Mouse (Mus musculus) neural tube, embryonic 11.5 days (tissue): Measurements from ENCODE around the gene Coq5. TPM values are rescaled to one million over a fixed set of nuclear protein-coding genes. Genes with fewer than 3 reads are reported as not detected.

Experiments used
- polyA plus RNA-seq: library from polyadenylated mRNA; unstranded; fragments of >200 nt; fragmentation: Nextera tagmentation; extraction: Ambion mirVana; gene quantifications from 2 replicates; pipeline ENCODE4 v1.2.1, GENCODE M21; 2014

The Coq5 gene
- polyA plus RNA-seq, 1 experiment from 2014 or later = 61.0 TPM

Other genes with a start within 250 kb of the Coq5 start
- gene Gm10401, start 181.4 kb upstream of the Coq5 start, polyA plus RNA-seq = 27.2 and 29.5 TPM in 2 replicates
- gene Acads, start 160.3 kb upstream of the Coq5 start, polyA plus RNA-seq = 27.7 and 31.3 TPM in 2 replicates
- gene Unc119b, start 144.7 kb upstream of the Coq5 start, polyA plus RNA-seq = 67.7 and 73.4 TPM in 2 replicates
- 50.1 and 56.9 TPM in 2 replicates for gene Mlec, start 121.5 kb upstream of the Coq5 start, polyA plus RNA-seq
- gene Cabp1, start 85.3 kb upstream of the Coq5 start, polyA plus RNA-seq = 11.4 and 12.3 TPM in 2 replicates
- 121 and 122 TPM in 2 replicates for gene Pop5, start 43.8 kb upstream of the Coq5 start, polyA plus RNA-seq
- gene Rnf10, start 6.8 kb upstream of the Coq5 start, polyA plus RNA-seq = 106 and 119 TPM in 2 replicates
- 1,631 and 1,672 TPM in 2 replicates for gene Dynll1, start 21.3 kb downstream of the Coq5 start, polyA plus RNA-seq
- gene Srsf9, start 47.5 kb downstream of the Coq5 start, polyA plus RNA-seq = 327 and 330 TPM in 2 replicates
- gene Gatc, start 61.5 kb downstream of the Coq5 start, polyA plus RNA-seq = 40.4 and 42.3 TPM in 2 replicates
- 55.6 and 60.2 TPM in 2 replicates for gene Triap1, start 61.6 kb downstream of the Coq5 start, polyA plus RNA-seq
- 799 and 803 TPM in 2 replicates for gene Cox6a1, start 69.3 kb downstream of the Coq5 start, polyA plus RNA-seq
- gene Msi1, start 149.9 kb downstream of the Coq5 start, polyA plus RNA-seq = 138 and 147 TPM in 2 replicates
- gene Pla2g1b, start 186.6 kb downstream of the Coq5 start, polyA plus RNA-seq = not detected in 2 replicates
- gene Sirt4, start 205.1 kb downstream of the Coq5 start, polyA plus RNA-seq = 15.5 and 23.5 TPM in 2 replicates
- gene Pxn, start 227.0 kb downstream of the Coq5 start, polyA plus RNA-seq = 13.3 and 13.7 TPM in 2 replicates